ENCODE assay signal across 8 mouse cellular contexts in the genomic region with DNA sequence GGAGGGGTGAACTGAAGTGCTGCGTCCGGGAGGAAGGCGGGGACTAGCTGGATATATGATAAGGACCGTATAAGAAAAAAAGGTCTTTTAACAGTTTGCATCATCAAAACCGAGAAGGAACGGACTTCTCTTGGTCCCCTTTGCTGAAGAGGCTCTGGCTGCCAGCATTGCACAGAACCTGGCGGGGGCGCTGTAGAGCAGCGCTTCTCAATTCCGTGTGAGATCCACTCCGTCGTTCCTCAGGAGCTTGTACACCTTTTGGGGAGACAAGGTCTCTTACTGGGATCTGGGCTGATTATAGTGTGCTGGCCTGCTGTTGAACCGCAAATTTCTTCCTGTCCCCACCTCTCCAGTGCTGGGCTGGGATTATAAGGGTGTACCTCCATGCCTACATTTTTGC. TPM values are rescaled to one million over a fixed set of nuclear protein-coding genes. Genes with fewer than 3 reads are reported as not detected.
DNase-seq lines count a peak whose midpoint lies in the region; ATAC-seq and TF ChIP-seq lines count a peak whose summit lies in the region.

No protein-coding gene starts in this region.

- TF ChIP-seq POLR2A in bone marrow, adult 2 months (IDR thresholded peaks at IDR 0.05; ENCODE audit: borderline replicate concordance, control insufficient read depth, low read depth, low read length) = no peak

- TF ChIP-seq CTCF in bone marrow, adult 2 months (IDR thresholded peaks at IDR 0.05; ENCODE audit: control insufficient read depth, insufficient read depth, low read length) = peak; percentile 26; the same call in 1 of the 2 replicates

- 12% methylated on average over 13 of the region's 13 CpGs for WGBS in heart, embryonic 13.5 days
- 32% methylated on average over 13 of the region's 13 CpGs for WGBS in bone marrow, adult 2 months
- 27% methylated on average over 13 of the region's 13 CpGs for WGBS in limb, embryonic 10.5 days

- H3K4me2 ChIP-seq in heart, embryonic 13.5 days = peak overlapping the region; percentile 59

- H3K9me3 ChIP-seq in heart, embryonic 13.5 days = no peaks in the 10 kb centered on the region
- no peaks in the 10 kb centered on the region for H3K9me3 ChIP-seq in limb, embryonic 10.5 days (replicated peaks)

- no peaks in the 10 kb centered on the region for H3K36me3 ChIP-seq in heart, embryonic 13.5 days
- H3K36me3 ChIP-seq in limb, embryonic 10.5 days = no peaks in the 10 kb centered on the region

- no peak overlapping the region for H3K27ac ChIP-seq in heart, embryonic 13.5 days (replicated peaks)
- no peak overlapping the region for H3K27ac ChIP-seq in bone marrow, adult 2 months (ENCODE audit: control insufficient read depth, insufficient read depth, low read depth, low read length, poor library complexity)
- H3K27ac ChIP-seq in limb, embryonic 10.5 days = no peak overlapping the region

- H3K4me3 ChIP-seq in heart, embryonic 13.5 days = peak overlapping the region; percentile 14; the same call in 1 of the 2 replicates
- no peak overlapping the region for H3K4me3 ChIP-seq in bone marrow, adult 2 months (replicated peaks; ENCODE audit: control insufficient read depth, low read depth, low read length)
- no peak overlapping the region for H3K4me3 ChIP-seq in limb, embryonic 10.5 days

- peaks cover 33% of the 10 kb centered on the region for H3K4me1 ChIP-seq in heart, embryonic 13.5 days
- no peaks in the 10 kb centered on the region for H3K4me1 ChIP-seq in bone marrow, adult 2 months (ENCODE audit: control insufficient read depth, insufficient read depth, low read length)
- peaks cover 21% of the 10 kb centered on the region for H3K4me1 ChIP-seq in limb, embryonic 10.5 days

- H3K27me3 ChIP-seq in heart, embryonic 13.5 days (replicated peaks) = no peaks in the 10 kb centered on the region; the same call in 1 of the 2 replicates
- no peaks in the 10 kb centered on the region for H3K27me3 ChIP-seq in limb, embryonic 10.5 days (ENCODE audit: low read depth, poor library complexity, severe bottlenecking)

- no peak for ATAC-seq in heart, embryonic 13.5 days (ENCODE audit: extremely low read depth, insufficient number of reproducible peaks, low FRiP score, low TSS enrichment)
- ATAC-seq in inflammation-experienced regulatory T-cells, adult 6 months = no peak

- DNase-seq in heart, adult 11 months = no peak
- DNase-seq in A20 (ENCODE audit: low read depth, low spot score) = peak; percentile 64
- peak; percentile 55 for DNase-seq in limb, embryonic 10.5 days (ENCODE audit: low spot score)
- peak; percentile 61 for DNase-seq in testis, postnatal 10 days (ENCODE audit: low spot score)
- DNase-seq in adrenal gland, postnatal 4 days (ENCODE audit: low spot score in 2 of 2) = no peak

- peak overlapping the region; percentile 52 for H3K9ac ChIP-seq in heart, embryonic 13.5 days

RNA-seq across cellular contexts. Expression of a gene that starts 20.3 kb away (rescaled TPM):
- 0.21 TPM in 1 of 2 replicates, not detected in the other for polyA plus RNA-seq in heart, embryonic 13.5 days (2015; fragmentation: Nextera tagmentation; extraction: Ambion mirVana)
- polyA plus RNA-seq in bone marrow, adult 2 months (2011; ENCODE audit: insufficient read depth, insufficient read length, low replicate concordance, missing spikeins) = not detected in 2 replicates
- not detected in 2 replicates for polyA plus RNA-seq in limb, embryonic 10.5 days (2016; fragmentation: Nextera tagmentation; extraction: Ambion mirVana)
- under 1 TPM in 1 of 3 experiments, not detected in 2; 0.05 TPM for polyA plus RNA-seq in inflammation-experienced regulatory T-cells, adult 6 months (2017; shearing (Covaris generic))
- total RNA-seq in adrenal gland, postnatal 4 days (2021) = under 1 TPM; 0.34 to 0.42 TPM

Comparison
In these comparisons a context has a peak if more than half of its experiments do, and no peak if none do; other contexts are left out.
1. DNase-seq: peak in A20 (single experiment), limb, embryonic 10.5 days (single experiment) and testis, postnatal 10 days (single experiment); none in heart, adult 11 months (single experiment) and adrenal gland, postnatal 4 days (0 of 2).